Mouse (Mus musculus) small intestine, adult 2 months (tissue): ENCODE data around the gene Smim23. TPM values are rescaled to one million over a fixed set of nuclear protein-coding genes. Genes with fewer than 3 reads are reported as not detected.

Source experiments
- H3K27ac ChIP-seq: fragments of 200-500 bp; 2 replicates; pipeline ENCODE4 v1.5.1; 2012; ENCODE audit warnings: low read depth, low read length, control low read depth, inconsistent platforms; ENCODE audit not compliant: insufficient read depth
- H3K27me3 ChIP-seq: fragments of 200-500 bp; 2 replicates; pipeline ENCODE4 v1.6.1; 2012; ENCODE audit warnings: mild to moderate bottlenecking, moderate library complexity, low read length, inconsistent platforms; ENCODE audit not compliant: control insufficient read depth, insufficient read depth
- H3K36me3 ChIP-seq: fragments of 200-500 bp; 2 replicates; pipeline ENCODE4 v1.6.1; 2012; ENCODE audit warnings: mild to moderate bottlenecking, low read length, control low read depth, inconsistent platforms; ENCODE audit not compliant: control insufficient read depth, insufficient read depth
- H3K4me1 ChIP-seq: fragments of 200-500 bp; 2 replicates; pipeline ENCODE4 v1.6.1; 2012; ENCODE audit warnings: low read length, inconsistent platforms, mixed read lengths; ENCODE audit not compliant: control insufficient read depth, insufficient read depth, insufficient read length
- H3K4me3 ChIP-seq: fragments of 200-500 bp; 2 replicates; pipeline ENCODE4 v1.5.1; 2012; ENCODE audit warnings: low read depth, mild to moderate bottlenecking, control low read depth, inconsistent platforms, low read length, moderate library complexity
- CTCF ChIP-seq: fragments of 200-500 bp; IDR thresholded peaks from 2 replicates; pipeline ENCODE4 v1.5.1; 2012; ENCODE audit warnings: low read depth, mild to moderate bottlenecking, control low read depth, inconsistent platforms, low read length, moderate library complexity, mixed read lengths; ENCODE audit not compliant: insufficient replicate concordance, insufficient read length; ENCODE audit errors: extremely low read depth
- POLR2A ChIP-seq: fragments of 200-500 bp; IDR thresholded peaks from 2 replicates; pipeline ENCODE4 v1.6.1; 2012; ENCODE audit warnings: low read depth, mild to moderate bottlenecking, control low read depth, inconsistent platforms, low read length, moderate library complexity
- WGBS: fragments of 180-500 bp; shearing (Covaris S2); methylation state at CpG from one replicate; pipeline ENCODE4 v1.1.7; 2018; 5-methylcytosine and 5-hydroxymethylcytosine counted together
- polyA plus RNA-seq: library from polyadenylated mRNA; depleted of rRNA; stranded (reverse); fragments of >200 nt; gene quantifications from 2 replicates; pipeline ENCODE4 v1.2.3, GENCODE M21; 2012; rRNA removed

The Smim23 gene
- polyA plus RNA-seq = not detected in 2 replicates

- no peak for TF ChIP-seq POLR2A
- TF ChIP-seq CTCF = no peak
- Histone ChIP-seq H3K36me3 (no peaks in the 10 kb centered on the region), H3K4me1 (no peaks in the 10 kb centered on the region), H3K27ac (no peak within 1 kb of the TSS), H3K27me3 (no peaks in the 10 kb centered on the region), H3K4me3 (no peak within 1 kb of the TSS)
- WGBS = 86% methylated on average over 1 of the region's 1 CpGs
Measured at GRCm38 (mm10) chr11:32824505-32824904, at the start of gene Smim23. Gene Smim23, minus strand, starts transcription at chr11:32824605.

DNA sequence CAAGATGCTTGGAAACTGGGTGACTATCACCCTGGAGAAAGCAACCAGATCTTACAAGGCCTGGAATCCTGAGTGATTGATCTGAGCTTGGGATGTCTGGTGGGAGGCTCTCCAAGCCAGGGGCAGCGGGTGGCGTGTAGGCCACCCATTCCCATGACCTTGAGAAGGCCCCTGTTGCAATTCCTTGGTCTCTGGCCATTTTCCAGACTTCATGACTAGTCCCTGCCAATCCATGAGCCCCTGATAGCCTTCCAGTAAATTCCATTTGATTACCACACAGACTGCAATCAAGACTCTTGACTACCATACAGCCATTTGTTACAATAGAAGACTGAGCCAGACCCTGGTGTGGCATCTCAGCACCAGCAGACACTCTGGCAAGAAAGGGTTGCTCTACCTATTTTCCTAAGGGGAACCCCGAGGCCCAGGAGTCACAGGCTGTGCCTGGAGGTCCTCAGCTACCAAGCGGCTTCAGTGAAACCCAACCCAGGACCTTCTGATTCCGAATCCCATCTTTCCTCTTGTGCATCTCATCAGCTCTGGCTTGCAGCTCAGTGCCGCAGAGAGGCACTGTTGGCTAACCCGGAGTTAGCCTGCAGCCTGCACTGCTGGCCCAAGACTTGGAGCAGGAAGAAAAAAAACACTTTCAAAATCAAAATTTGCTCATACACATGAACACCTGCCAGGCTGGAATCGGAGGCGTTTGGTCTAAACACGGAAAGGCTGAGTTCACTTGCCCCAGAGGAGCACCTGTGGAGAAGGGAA is 44.4 kb upstream of the Smim23 start:
- TF ChIP-seq POLR2A = no peak
- no peak for TF ChIP-seq CTCF
- Histone ChIP-seq H3K36me3 (no peaks in the 10 kb centered on the region), H3K4me3 (no peak overlapping the region), H3K27me3 (no peaks in the 10 kb centered on the region), H3K4me1 (no peaks in the 10 kb centered on the region), H3K27ac (no peak overlapping the region)
- WGBS = 77% methylated on average over 10 of the region's 10 CpGs

DNA sequence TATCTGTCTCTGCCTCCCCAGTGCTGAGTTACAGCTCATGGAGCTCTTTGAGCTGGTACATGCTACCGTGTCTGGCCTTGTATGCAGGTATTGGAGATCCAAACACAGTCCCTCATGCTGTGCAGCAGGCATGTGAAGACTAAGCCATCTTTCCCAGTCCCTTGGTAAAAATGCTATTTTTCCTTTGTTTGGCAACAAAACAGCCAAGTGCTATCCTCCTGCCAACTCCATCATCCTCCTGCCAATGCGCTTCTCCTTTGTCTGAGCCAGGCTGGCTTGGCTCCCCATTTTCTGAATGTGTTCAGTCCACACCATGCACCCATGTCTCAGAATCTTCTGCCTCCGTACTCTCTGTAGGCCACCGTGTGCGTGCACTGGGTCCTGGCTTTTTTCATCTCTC is 40.2 kb upstream of the Smim23 start:
- Histone ChIP-seq H3K36me3 (no peaks in the 10 kb centered on the region), H3K27me3 (no peaks in the 10 kb centered on the region), H3K27ac (no peak overlapping the region), H3K4me1 (no peaks in the 10 kb centered on the region), H3K4me3 (no peak overlapping the region)
- 86% methylated on average over 5 of the region's 5 CpGs for WGBS
- no peak for TF ChIP-seq POLR2A
- no peak for TF ChIP-seq CTCF

- no peak for TF ChIP-seq POLR2A
- no peak for TF ChIP-seq CTCF
- WGBS = 12% methylated on average over 8 of the region's 8 CpGs
- Histone ChIP-seq H3K27me3 (no peaks in the 10 kb centered on the region), H3K4me3 (no peak overlapping the region), H3K27ac (no peak overlapping the region), H3K36me3 (no peaks in the 10 kb centered on the region), H3K4me1 (no peaks in the 10 kb centered on the region)
Measured at GRCm38 (mm10) chr11:32857418-32857879, 33.0 kb upstream of the Smim23 start.

GRCm38 (mm10) chr11:32846682-32847222 is 22.3 kb upstream of the Smim23 start:
- Histone ChIP-seq H3K4me3 (no peak overlapping the region), H3K27me3 (no peaks in the 10 kb centered on the region), H3K4me1 (no peaks in the 10 kb centered on the region), H3K27ac (no peak overlapping the region), H3K36me3 (no peaks in the 10 kb centered on the region)
- 75% methylated on average over 20 of the region's 20 CpGs for WGBS
- TF ChIP-seq CTCF (no peak), POLR2A (no peak)

DNA sequence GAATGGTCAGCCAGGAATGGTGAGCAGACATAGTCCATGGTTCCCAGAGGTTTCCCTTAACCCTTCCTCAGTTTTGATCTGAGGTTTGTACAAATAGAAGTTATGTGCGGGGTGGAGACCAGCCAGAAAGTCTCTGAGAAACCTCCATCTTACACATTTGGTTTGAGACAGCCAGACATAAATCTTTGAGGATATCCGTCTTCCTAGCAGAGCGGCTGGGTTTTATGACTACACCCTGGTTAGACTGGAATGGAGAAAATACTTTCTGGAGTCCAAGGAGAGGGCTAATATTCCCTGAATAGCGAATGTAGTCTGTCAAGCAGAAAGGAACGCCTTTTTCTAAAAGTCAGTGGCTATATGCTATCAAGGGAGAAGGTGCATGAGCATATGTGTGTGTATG is 16.8 kb upstream of the Smim23 start:
- 72% methylated on average over 5 of the region's 5 CpGs for WGBS
- H3K36me3 ChIP-seq = no peaks in the 10 kb centered on the region
- TF ChIP-seq POLR2A (no peak), CTCF (no peak)
- no peak overlapping the region for H3K4me3 ChIP-seq
- H3K27ac ChIP-seq = no peak overlapping the region
- H3K27me3 ChIP-seq = no peaks in the 10 kb centered on the region
- H3K4me1 ChIP-seq = no peaks in the 10 kb centered on the region

GRCm38 (mm10) chr11:32840256-32840655 is 15.9 kb upstream of the Smim23 start:
- no peaks in the 10 kb centered on the region for H3K36me3 ChIP-seq
- 82% methylated on average over 9 of the region's 9 CpGs for WGBS
- no peaks in the 10 kb centered on the region for H3K27me3 ChIP-seq
- no peak for TF ChIP-seq CTCF
- TF ChIP-seq POLR2A = no peak
- no peak overlapping the region for H3K4me3 ChIP-seq
- H3K27ac ChIP-seq = no peak overlapping the region
- no peaks in the 10 kb centered on the region for H3K4me1 ChIP-seq
